Mouse (Mus musculus) MEL (cell line): ENCODE measurements around the gene Cox4i2. TPM values are rescaled to one million over a fixed set of nuclear protein-coding genes. Genes with fewer than 3 reads are reported as not detected.

Experiments used
- DNase-seq: peaks from one replicate; pipeline ENCODE4 v3.0.0; 2011; ENCODE audit warnings: low read depth, low spot score
- H3K27ac ChIP-seq: 2 replicates; pipeline ENCODE4 v1.5.1; 2012; ENCODE audit warnings: low read depth, mild to moderate bottlenecking, control low read depth, low read length, moderate library complexity; ENCODE audit not compliant: control insufficient read depth
- H3K27me3 ChIP-seq, 2 experiments: fragments of 150-350 bp in 1 of 2; sonication (generic) in 1 of 2; 2 replicates each; pipeline ENCODE4 v1.6.1; 2012; ENCODE audit warnings: low read length in 2 of 2, mild to moderate bottlenecking in 2 of 2, improper control_type of control experiment in 1 of 2, moderate library complexity in 1 of 2; ENCODE audit not compliant: insufficient read depth in 2 of 2, control insufficient read depth in 1 of 2
- H3K36me3 ChIP-seq, 2 experiments: 2 replicates each; pipeline ENCODE4 v1.6.1; 2012 to 2014; ENCODE audit warnings: low read length in 2 of 2, improper control_type of control experiment in 1 of 2, inconsistent platforms in 1 of 2, mild to moderate bottlenecking in 1 of 2; ENCODE audit not compliant: insufficient read depth in 2 of 2, control insufficient read depth in 1 of 2
- H3K4me1 ChIP-seq, 2 experiments: fragments of 150-350 bp in 1 of 2; sonication (generic) in 1 of 2; 2 replicates each; pipeline ENCODE4 v1.6.1; 2012; ENCODE audit warnings: low read length in 2 of 2, improper control_type of control experiment in 1 of 2, mild to moderate bottlenecking in 1 of 2; ENCODE audit not compliant: insufficient read depth in 2 of 2, control insufficient read depth in 1 of 2
- H3K4me3 ChIP-seq, 2 experiments: fragments of 150-350 bp in 1 of 2; sonication (generic) in 1 of 2; 2 replicates each; pipeline ENCODE4 v1.5.1; 2012; ENCODE audit warnings: low read depth in 2 of 2, low read length in 2 of 2, mild to moderate bottlenecking in 2 of 2, moderate library complexity in 2 of 2, control low read depth in 1 of 2, improper control_type of control experiment in 1 of 2; ENCODE audit not compliant: control insufficient read depth in 1 of 2, insufficient read depth in 1 of 2
- H3K79me2 ChIP-seq: 2 replicates; pipeline ENCODE4 v1.6.1; 2012; ENCODE audit warnings: mild to moderate bottlenecking, low read length, moderate library complexity; ENCODE audit not compliant: control insufficient read depth, poor library complexity, insufficient read depth
- H3K9ac ChIP-seq: 2 replicates; pipeline ENCODE4 v1.6.1; 2012; ENCODE audit warnings: low read depth, mild to moderate bottlenecking, control low read depth, low read length, moderate library complexity; ENCODE audit not compliant: control insufficient read depth, poor library complexity, severe bottlenecking
- H3K9me3 ChIP-seq: fragments of 150-350 bp; sonication (generic); replicated peaks from 2 replicates; pipeline ENCODE4 v1.6.1; 2012; ENCODE audit warnings: mild to moderate bottlenecking, low read length, improper control_type of control experiment, moderate library complexity; ENCODE audit not compliant: insufficient read depth
- BHLHE40 ChIP-seq: IDR thresholded peaks from 2 replicates; pipeline ENCODE4 v1.6.1; 2012; ENCODE audit warnings: low read depth, mild to moderate bottlenecking, inconsistent platforms, low read length, improper control_type of control experiment, borderline replicate concordance
- CHD1 ChIP-seq: IDR thresholded peaks from 2 replicates; pipeline ENCODE4 v1.6.1; 2012; ENCODE audit warnings: low read depth, mild to moderate bottlenecking, inconsistent platforms, low read length, improper control_type of control experiment
- CHD2 ChIP-seq: IDR thresholded peaks from 2 replicates; pipeline ENCODE4 v1.6.1; 2011; ENCODE audit warnings: low read length, improper control_type of control experiment
- E2F4 ChIP-seq: IDR thresholded peaks from 2 replicates; pipeline ENCODE4 v1.6.1; 2011; ENCODE audit warnings: low read depth, low read length, improper control_type of control experiment, borderline replicate concordance
- ELF1 ChIP-seq: IDR thresholded peaks from 2 replicates; pipeline ENCODE4 v1.6.1; 2014; ENCODE audit warnings: low read depth, mild to moderate bottlenecking, inconsistent platforms, low read length, improper control_type of control experiment, moderate library complexity
- EP300 ChIP-seq, 2 experiments: IDR thresholded peaks; 2 replicates each; pipeline ENCODE4 v1.6.1; 2011; ENCODE audit warnings: improper control_type of control experiment in 2 of 2, low read length in 2 of 2, low read depth in 1 of 2, mild to moderate bottlenecking in 1 of 2
- GABPA ChIP-seq: IDR thresholded peaks from 2 replicates; pipeline ENCODE4 v1.6.1; 2012; ENCODE audit warnings: low read depth, mild to moderate bottlenecking, inconsistent platforms, low read length, improper control_type of control experiment, moderate library complexity
- GATA1 ChIP-seq: IDR thresholded peaks from 2 replicates; pipeline ENCODE4 v1.6.1; 2011; ENCODE audit warnings: low read depth, low read length, improper control_type of control experiment
- HCFC1 ChIP-seq: IDR thresholded peaks from 2 replicates; pipeline ENCODE4 v1.6.1; 2012; ENCODE audit warnings: low read depth, mild to moderate bottlenecking, inconsistent platforms, low read length, improper control_type of control experiment, moderate library complexity
- JUND ChIP-seq: IDR thresholded peaks from 2 replicates; pipeline ENCODE4 v1.6.1; 2011; ENCODE audit warnings: low read depth, mild to moderate bottlenecking, improper control_type of control experiment, low read length
- KAT2A ChIP-seq: conservative IDR thresholded peaks from 2 replicates; pipeline ENCODE4 v1.6.1; 2012; ENCODE audit warnings: low read depth, low read length, improper control_type of control experiment, inconsistent platforms
- MAX ChIP-seq: IDR thresholded peaks from 2 replicates; pipeline ENCODE4 v1.6.1; 2011; ENCODE audit warnings: low read length, improper control_type of control experiment
- MAZ ChIP-seq: IDR thresholded peaks from 2 replicates; pipeline ENCODE4 v1.6.1; 2012; ENCODE audit warnings: low read depth, mild to moderate bottlenecking, inconsistent platforms, low read length, improper control_type of control experiment
- MEF2A ChIP-seq: IDR thresholded peaks from 2 replicates; pipeline ENCODE4 v1.6.1; 2014; ENCODE audit warnings: low read depth, mild to moderate bottlenecking, inconsistent platforms, low read length, improper control_type of control experiment; ENCODE audit not compliant: poor library complexity, insufficient replicate concordance, severe bottlenecking; ENCODE audit errors: extremely low read depth
- MXI1 ChIP-seq: IDR thresholded peaks from 2 replicates; pipeline ENCODE4 v1.6.1; 2011; ENCODE audit warnings: mild to moderate bottlenecking, low read depth, low read length, improper control_type of control experiment
- MYB ChIP-seq: IDR thresholded peaks from 2 replicates; pipeline ENCODE4 v1.6.1; 2011; ENCODE audit warnings: mild to moderate bottlenecking, low read depth, low read length, improper control_type of control experiment
- NELFE ChIP-seq: IDR thresholded peaks from 2 replicates; pipeline ENCODE4 v1.6.1; 2011; ENCODE audit warnings: low read depth, low read length, improper control_type of control experiment
- NRF1 ChIP-seq: IDR thresholded peaks from 2 replicates; pipeline ENCODE4 v1.6.1; 2014; ENCODE audit warnings: low read depth, mild to moderate bottlenecking, inconsistent platforms, low read length, improper control_type of control experiment, moderate library complexity; ENCODE audit not compliant: poor library complexity, insufficient read depth, severe bottlenecking
- POLR2A ChIP-seq, 2 experiments: IDR thresholded peaks; 2 replicates each; pipeline ENCODE4 v1.6.1; 2011 to 2012; ENCODE audit warnings: low read length in 2 of 2, mild to moderate bottlenecking in 2 of 2, control low read depth in 1 of 2, improper control_type of control experiment in 1 of 2, low read depth in 1 of 2, moderate library complexity in 1 of 2; ENCODE audit not compliant: control insufficient read depth in 1 of 2, insufficient read depth in 1 of 2, poor library complexity in 1 of 2
- POLR2AphosphoS2 ChIP-seq: IDR thresholded peaks from 2 replicates; pipeline ENCODE4 v1.6.1; 2011; ENCODE audit warnings: low read length, improper control_type of control experiment
- POLR2AphosphoS5 ChIP-seq: IDR thresholded peaks from 2 replicates; pipeline ENCODE4 v1.6.1; 2012; ENCODE audit warnings: low read depth, borderline replicate concordance, mild to moderate bottlenecking, inconsistent platforms, low read length, moderate library complexity, mixed read lengths
- RAD21 ChIP-seq: IDR thresholded peaks from 2 replicates; pipeline ENCODE4 v1.6.1; 2011; ENCODE audit warnings: mild to moderate bottlenecking, low read depth, low read length, improper control_type of control experiment
- RCOR1 ChIP-seq: IDR thresholded peaks from 2 replicates; pipeline ENCODE4 v1.6.1; 2012; ENCODE audit warnings: low read depth, mild to moderate bottlenecking, inconsistent platforms, low read length, improper control_type of control experiment
- SIN3A ChIP-seq: IDR thresholded peaks from 2 replicates; pipeline ENCODE4 v1.6.1; 2012; ENCODE audit warnings: low read length, improper control_type of control experiment, inconsistent platforms
- TAL1 ChIP-seq: IDR thresholded peaks from 2 replicates; pipeline ENCODE4 v1.6.1; 2012; ENCODE audit warnings: mild to moderate bottlenecking, inconsistent platforms, low read length, moderate library complexity, mixed read lengths
- TBP ChIP-seq: IDR thresholded peaks from 2 replicates; pipeline ENCODE4 v1.8.0; 2011; ENCODE audit warnings: low read depth, low read length, improper control_type of control experiment
- UBTF ChIP-seq: IDR thresholded peaks from 2 replicates; pipeline ENCODE4 v1.6.1; 2012; ENCODE audit warnings: low read depth, mild to moderate bottlenecking, inconsistent platforms, low read length, improper control_type of control experiment, moderate library complexity, borderline replicate concordance; ENCODE audit not compliant: insufficient read depth
- USF2 ChIP-seq, 2 experiments: IDR thresholded peaks; 2 replicates each; pipeline ENCODE4 v1.6.1; 2011 to 2012; ENCODE audit warnings: improper control_type of control experiment in 2 of 2, low read length in 2 of 2, borderline replicate concordance in 1 of 2, inconsistent platforms in 1 of 2, low read depth in 1 of 2, mild to moderate bottlenecking in 1 of 2; ENCODE audit not compliant: insufficient read depth in 1 of 2
- ZC3H11A ChIP-seq: IDR thresholded peaks from 2 replicates; pipeline ENCODE4 v1.6.1; 2012; ENCODE audit warnings: low read depth, mild to moderate bottlenecking, inconsistent platforms, low read length, improper control_type of control experiment
- ZKSCAN1 ChIP-seq: IDR thresholded peaks from 2 replicates; pipeline ENCODE4 v1.6.1; 2012; ENCODE audit warnings: low read depth, mild to moderate bottlenecking, inconsistent platforms, low read length, improper control_type of control experiment, moderate library complexity
- polyA plus RNA-seq, 2 experiments: library from polyadenylated mRNA; stranded (reverse) in 1 of 2; unstranded in 1 of 2; fragments of >175 nt in 1 of 2; fragments of >200 nt in 1 of 2; gene quantifications; 2 replicates each; pipeline versions ENCODE4 v1.2.1 to v1.2.4; 2012; ENCODE audit warnings: low replicate concordance in 2 of 2, low read depth in 1 of 2; ENCODE audit not compliant: insufficient read length in 2 of 2, insufficient read depth in 1 of 2, missing spikeins in 1 of 2
- total RNA-seq: library from RNA; depleted of rRNA; stranded (reverse); fragments of 300-350 nt; gene quantifications from 2 replicates; pipeline ENCODE4 v1.2.3, GENCODE M21; 2012

The Cox4i2 gene
- total and polyA plus RNA-seq, 3 experiments, result 0.17 TPM; not detected in 2

GRCm38 (mm10) chr2:152705993-152706571 is 47.9 kb upstream of the Cox4i2 start:
- H3K9me3 ChIP-seq, result no peaks in the 10 kb centered on the region
- peaks cover 0 to 4% of the 10 kb centered on the region in 2 experiments; a peak in 1 of 4 replicates for H3K36me3 ChIP-seq
- no peaks in the 10 kb centered on the region for H3K79me2 ChIP-seq
- H3K4me3 ChIP-seq, result no peak overlapping the region
- no peak overlapping the region for H3K9ac ChIP-seq
- H3K4me1 ChIP-seq, result no peaks in the 10 kb centered on the region
- no peaks in the 10 kb centered on the region for H3K27me3 ChIP-seq
- TF ChIP-seq CHD2 (no peak), E2F4 (no peak), MYB (no peak), KAT2A (no peak), NRF1 (no peak), RCOR1 (no peak), ZC3H11A (no peak), MEF2A (no peak), UBTF (no peak), TBP (no peak), POLR2AphosphoS5 (no peak), POLR2A (IDR thresholded peaks at IDR 0.05; ENCODE audit: control insufficient read depth in 1 of 2, insufficient read depth in 1 of 2, low read depth in 1 of 2, low read length in 2 of 2, poor library complexity in 1 of 2) (no peak), GABPA (no peak), BHLHE40 (no peak), GATA1 (no peak), SIN3A (no peak), MAZ (no peak), NELFE (no peak), POLR2AphosphoS2 (no peak; the same call in 1 of the 2 replicates)
- H3K27ac ChIP-seq, result no peak overlapping the region
- no peak for DNase-seq

DNA sequence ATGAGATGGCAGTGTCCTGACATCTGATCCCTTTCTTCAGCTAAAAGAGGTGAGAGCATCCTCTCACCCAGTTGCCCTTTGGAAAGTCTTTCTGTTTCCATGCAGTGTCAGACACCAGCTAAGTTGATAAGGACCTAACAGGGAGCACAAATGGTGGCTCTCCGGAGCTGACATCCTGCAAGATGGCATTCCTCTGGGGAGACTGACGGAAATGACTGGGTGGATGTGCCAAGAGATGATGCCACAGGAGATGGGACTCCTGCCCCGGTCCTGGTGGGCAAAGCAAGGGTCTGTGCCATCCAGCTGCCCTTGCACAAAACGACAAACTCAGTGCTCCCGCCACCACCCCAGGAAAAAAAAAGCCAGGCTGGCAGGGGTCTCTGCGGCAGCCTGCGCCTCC is 46.8 kb upstream of the Cox4i2 start:
- Histone ChIP-seq H3K9me3 (no peaks in the 10 kb centered on the region), H3K27ac (no peak overlapping the region), H3K36me3 (no peaks in the 10 kb centered on the region; a peak in 1 of 4 replicates), H3K9ac (no peak overlapping the region), H3K79me2 (no peaks in the 10 kb centered on the region), H3K4me3 (no peak overlapping the region), H3K4me1 (no peaks in the 10 kb centered on the region), H3K27me3 (no peaks in the 10 kb centered on the region)
- no peak for TF ChIP-seq USF2 (IDR thresholded peaks at IDR 0.05; ENCODE audit: borderline replicate concordance in 1 of 2, insufficient read depth in 1 of 2, low read depth in 1 of 2, low read length in 2 of 2)
- TF ChIP-seq MAX, result no peak
- no peak for TF ChIP-seq HCFC1
- no peak for TF ChIP-seq TBP
- no peak for TF ChIP-seq ELF1
- TF ChIP-seq TAL1, result no peak
- TF ChIP-seq NRF1, result no peak
- no peak for TF ChIP-seq MXI1
- no peak for TF ChIP-seq MAZ
- TF ChIP-seq ZKSCAN1, result no peak
- TF ChIP-seq JUND, result no peak
- no peak for TF ChIP-seq EP300 (IDR thresholded peaks at IDR 0.05; ENCODE audit: low read depth in 1 of 2, low read length in 2 of 2)
- TF ChIP-seq RAD21, result no peak
- TF ChIP-seq CHD1, result no peak
- no peak for TF ChIP-seq SIN3A
- DNase-seq, result no peak
